Mouse (Mus musculus) layer of hippocampus, postnatal 10 days (tissue): Measurements from ENCODE around the gene Metap2. TPM values are rescaled to one million over a fixed set of nuclear protein-coding genes. Genes with fewer than 3 reads are reported as not detected.
A peak's percentile ranks its signal among the peaks of the same experiment; 100 is the strongest.

Experiments
- DNase-seq, 2 experiments: peaks; one replicate each; pipeline ENCODE4 v3.0.0; 2021; ENCODE audit warnings: low spot score in 2 of 2
- long read RNA-seq: library from polyadenylated mRNA; stranded (forward); transcript quantifications from one replicate; pipeline ENCODE4 v2.0.0, GENCODE M21; 2023
- total RNA-seq, 2 experiments: library from RNA; stranded (reverse); gene quantifications; 2 replicates each; pipeline ENCODE4 v1.2.3; 2021

The Metap2 gene
- total RNA-seq, result 100 to 1,000 TPM; 142 to 150 TPM
- long read RNA-seq, full-length matches to known transcripts, result 124 of 142 reads
- long read RNA-seq, partial matches to known transcripts, result 2 of 142 reads
- long read RNA-seq, other reads (novel, unspliced or antisense), result 16 of 142 reads

GRCm38 (mm10) chr10:93897043-93897646 lies at the start of gene Metap2:
Metap2 (minus strand) TSS chr10:93897093.
- no peak for DNase-seq

GRCm38 (mm10) chr10:93945843-93946499 lies 49.1 kb upstream of the Metap2 start:
- DNase-seq, result no peak

DNA sequence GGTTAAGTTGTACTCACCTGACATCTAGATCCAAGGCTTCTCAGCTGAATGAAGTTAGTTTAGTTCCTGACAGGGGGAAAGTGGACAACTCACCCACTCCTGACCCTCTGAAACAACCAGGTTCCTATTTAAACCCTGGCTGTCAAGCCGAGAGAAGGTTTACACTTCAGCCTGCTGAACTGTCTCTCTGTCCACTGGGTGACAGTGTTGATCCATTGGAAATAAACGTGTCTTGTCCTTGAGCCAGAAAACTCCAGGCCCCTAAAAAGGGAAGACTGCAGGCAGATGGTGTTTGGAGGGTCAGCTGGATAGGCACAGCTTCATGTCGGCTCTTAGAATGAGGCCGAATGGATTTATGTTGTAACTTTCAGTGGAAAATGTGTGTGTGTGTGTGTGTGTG lies 48.5 kb upstream of the Metap2 start:
- DNase-seq, result peak; percentile 46 to 48

GRCm38 (mm10) chr10:93944241-93944640 lies 47.3 kb upstream of the Metap2 start:
- no peak for DNase-seq

GRCm38 (mm10) chr10:93940279-93940678 lies 43.4 kb upstream of the Metap2 start:
- no peak for DNase-seq

- DNase-seq, result no peak
These were observed 42.8 kb upstream of the Metap2 start for GRCm38 (mm10) chr10:93939676-93940075.

GRCm38 (mm10) chr10:93938844-93939271 lies 42.0 kb upstream of the Metap2 start:
- DNase-seq, result no peak

DNA sequence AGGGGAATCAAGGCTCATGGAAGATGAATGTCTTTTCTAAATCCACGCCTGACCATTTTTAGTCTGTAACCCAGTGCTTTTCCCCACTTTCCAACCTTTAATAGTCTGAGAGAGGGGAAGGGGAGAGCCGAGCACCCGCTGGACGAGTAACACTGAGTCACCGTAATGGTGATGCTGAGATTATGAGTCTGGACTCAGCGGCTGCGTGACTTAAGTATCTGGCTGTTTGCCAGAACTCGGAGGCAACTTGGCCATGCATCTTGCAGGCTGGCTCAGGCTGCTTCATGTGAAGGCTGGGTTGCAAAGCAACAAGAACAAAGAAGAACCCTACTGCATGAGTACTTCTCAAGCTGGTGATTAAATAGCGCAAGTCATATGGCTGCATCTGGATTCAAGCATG lies 37.1 kb upstream of the Metap2 start:
- no peak for DNase-seq

- no peak for DNase-seq
These were observed 36.0 kb upstream of the Metap2 start for GRCm38 (mm10) chr10:93932861-93933260.

DNA sequence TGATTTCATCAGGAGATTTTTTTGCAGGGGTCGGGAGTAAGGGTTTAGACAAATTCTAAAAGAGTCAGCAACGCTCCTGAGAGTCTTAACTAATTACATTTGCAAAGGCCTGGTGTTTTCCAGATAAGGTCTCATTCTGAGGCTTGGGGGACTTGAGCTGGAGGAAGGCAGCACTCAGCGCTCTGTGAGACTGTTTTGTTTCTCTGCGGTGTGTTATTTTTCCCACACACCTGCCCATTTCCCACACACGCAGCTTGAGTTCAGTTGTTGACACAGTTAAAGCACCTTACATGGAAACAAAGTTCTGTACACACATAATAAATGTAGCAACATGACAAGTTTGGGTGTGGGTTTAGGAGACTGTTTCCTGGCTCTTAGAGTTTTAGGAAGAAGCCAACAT lies 35.1 kb upstream of the Metap2 start:
- no peak for DNase-seq

DNA sequence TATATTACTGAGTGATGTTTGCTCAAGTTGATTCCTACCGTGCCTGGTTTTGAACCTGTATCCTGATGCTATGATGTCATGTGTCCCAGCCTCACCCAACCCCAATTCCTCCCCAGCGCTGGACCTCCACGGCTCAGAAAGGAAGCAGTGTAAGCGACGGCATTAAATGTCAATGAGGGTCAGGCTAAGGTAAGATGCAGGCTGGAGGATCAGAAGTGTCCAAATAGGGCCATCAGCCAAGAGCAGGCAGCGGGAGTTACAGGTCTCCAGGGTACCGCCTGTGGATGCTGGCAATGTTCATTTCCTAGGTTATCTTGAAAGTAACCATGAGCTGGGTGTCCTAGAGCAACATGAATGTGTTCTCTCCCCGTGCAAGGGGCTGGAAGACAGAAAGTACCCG lies 34.5 kb upstream of the Metap2 start:
- DNase-seq, result no peak

- no peak for DNase-seq
These were observed 33.4 kb upstream of the Metap2 start for GRCm38 (mm10) chr10:93930236-93930824.

GRCm38 (mm10) chr10:93924666-93925065 lies 27.8 kb upstream of the Metap2 start:
- no peak for DNase-seq

DNA sequence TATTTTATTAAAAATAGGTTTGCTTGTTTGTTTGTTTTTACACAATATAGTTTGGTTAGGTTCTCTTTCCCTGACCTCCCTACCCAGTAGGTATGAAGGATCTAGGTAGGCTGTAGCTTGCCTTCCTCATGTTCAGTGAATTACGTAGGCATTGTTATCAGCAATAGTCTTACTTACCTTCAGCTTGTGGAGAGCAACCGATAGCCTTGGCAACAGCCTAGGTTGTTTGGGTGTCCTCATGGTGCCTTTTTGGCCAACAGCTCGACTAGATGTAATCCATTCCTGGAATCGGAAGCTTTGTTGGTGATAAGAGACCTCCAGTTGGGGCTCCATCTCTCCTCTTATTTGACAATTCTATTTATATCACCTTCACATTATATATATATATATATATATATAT lies 24.3 kb upstream of the Metap2 start:
- DNase-seq, result no peak

DNA sequence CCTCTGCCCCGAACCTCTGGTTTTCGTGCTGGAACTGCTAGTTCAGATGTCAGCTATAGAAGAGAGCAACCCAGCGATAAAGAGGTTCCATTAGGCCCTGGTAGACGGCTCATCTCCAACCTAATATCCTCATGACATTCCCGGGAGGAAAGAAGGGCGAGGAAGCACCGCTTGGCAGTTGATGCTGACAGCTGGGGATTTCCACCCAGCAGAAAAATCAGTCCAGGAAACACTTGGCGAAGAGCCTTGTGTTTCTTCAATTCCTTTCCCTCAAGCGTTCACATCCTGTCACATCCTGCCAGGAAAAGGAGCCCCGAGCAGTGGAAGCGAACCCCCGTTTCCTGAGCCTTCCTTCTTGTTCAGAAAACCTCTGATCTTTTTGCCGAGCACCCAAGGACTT lies 22.3 kb upstream of the Metap2 start:
- DNase-seq, result peak; percentile 36 to 38

DNA sequence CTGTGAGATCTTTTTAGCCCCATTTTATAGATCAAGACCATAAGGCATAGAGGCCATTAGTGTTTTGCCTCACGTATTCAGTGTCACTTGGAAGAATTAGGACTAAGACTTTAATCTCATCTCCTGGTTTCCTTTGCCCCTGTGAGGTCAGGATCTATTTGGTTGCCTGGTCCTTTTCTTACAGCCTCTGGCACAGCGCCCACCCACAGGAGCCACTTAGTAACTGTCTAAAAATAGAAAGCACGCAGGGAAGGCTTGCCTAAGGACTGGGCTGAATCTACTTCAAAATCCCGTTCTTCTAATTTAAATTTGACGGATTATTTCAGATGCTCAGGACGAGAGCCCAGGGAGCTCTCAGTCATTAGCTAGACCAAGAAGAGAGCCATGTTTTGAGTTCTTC lies 21.8 kb upstream of the Metap2 start:
- DNase-seq, result no peak

DNA sequence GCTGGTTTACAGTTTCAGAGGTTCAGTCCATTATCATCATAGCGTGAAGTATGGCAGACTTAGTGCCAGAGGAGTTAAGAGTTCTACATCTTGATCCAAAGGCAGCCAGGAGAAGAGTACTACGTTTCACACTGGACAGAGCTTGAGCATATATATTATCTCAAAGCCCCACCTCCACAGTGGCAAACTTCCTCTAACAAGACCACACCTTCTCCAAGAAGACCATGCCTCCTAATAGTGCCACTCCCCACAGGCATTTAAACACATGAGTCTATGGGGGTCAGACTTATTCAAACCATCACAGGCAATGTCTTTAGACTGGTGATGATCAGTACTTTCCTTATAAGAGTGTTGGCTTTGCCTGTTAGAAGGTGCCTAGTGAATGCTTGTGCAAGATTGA lies 21.2 kb upstream of the Metap2 start:
- no peak for DNase-seq

GRCm38 (mm10) chr10:93916778-93917177 lies 19.9 kb upstream of the Metap2 start:
- no peak for DNase-seq

DNA sequence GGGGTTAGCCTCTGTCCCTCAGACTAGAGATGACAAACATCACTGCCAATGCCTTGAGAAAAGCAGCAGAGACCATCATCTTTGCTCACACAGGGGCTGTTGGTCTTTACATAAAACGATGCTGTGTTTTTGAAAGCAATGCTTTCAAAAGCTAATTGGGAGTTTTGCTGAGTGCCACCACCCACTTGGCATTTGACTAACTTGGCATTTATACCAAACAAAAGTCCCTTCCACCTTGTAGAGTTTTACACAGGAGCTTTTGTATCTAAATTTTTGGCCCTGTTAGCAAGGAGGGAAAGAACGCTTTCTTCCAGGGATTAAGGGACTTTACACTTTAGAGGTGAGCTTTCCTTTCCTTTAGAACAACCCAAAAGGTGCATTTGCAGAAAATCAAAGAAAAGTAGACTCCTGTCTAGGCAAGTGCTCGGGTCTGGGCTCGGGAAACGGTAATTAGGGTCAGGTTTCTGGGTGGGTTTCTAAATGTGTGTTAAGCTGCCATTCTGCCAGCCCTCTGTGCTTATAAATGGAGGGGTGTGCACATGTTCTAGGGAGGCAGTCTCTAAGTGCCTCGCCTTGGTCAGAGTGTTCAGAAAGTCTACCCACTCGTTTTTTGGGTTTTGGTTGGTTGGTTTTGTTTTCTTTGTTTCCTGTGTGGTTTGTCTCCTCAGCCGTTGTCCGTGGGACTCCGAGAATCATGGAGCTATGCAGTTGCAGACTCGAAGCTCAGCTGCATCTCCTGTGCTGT lies 18.8 kb upstream of the Metap2 start:
- DNase-seq, result no peak

GRCm38 (mm10) chr10:93913525-93913924 lies 16.6 kb upstream of the Metap2 start:
- no peak for DNase-seq

DNA sequence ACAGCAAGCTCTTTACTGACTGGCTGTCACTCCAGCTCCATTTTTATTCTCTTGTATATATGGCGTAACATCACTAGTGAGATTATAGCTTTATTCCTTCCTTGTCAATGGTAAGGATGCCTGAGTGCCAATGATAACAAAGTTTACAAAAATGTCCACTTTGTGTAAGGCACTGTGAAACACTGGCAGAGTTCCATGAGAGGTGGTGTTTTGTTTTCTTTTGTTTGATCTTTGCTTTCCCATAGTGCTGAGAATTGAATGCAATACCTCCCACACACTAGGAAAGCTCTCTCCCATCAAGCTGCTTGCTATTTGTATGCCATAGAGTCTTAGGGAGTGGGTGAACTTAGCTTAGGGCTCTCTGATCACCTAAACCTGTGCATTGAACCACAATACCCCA lies 16.0 kb upstream of the Metap2 start:
- DNase-seq, result no peak
